Mouse (Mus musculus) erythroblast, embryonic 14.5 days (primary cell): ENCODE results near the gene Tm6sf2. TPM values are rescaled to one million over a fixed set of nuclear protein-coding genes. Genes with fewer than 3 reads are reported as not detected.
"Not testable (repeated sequence)": the region's sequence is repeated elsewhere in the genome, so short reads cannot be mapped to it uniquely, and the experiment has no call there.

Experiments
- H3K27me3 ChIP-seq: 2 replicates; pipeline ENCODE4 v1.6.1; 2012; ENCODE audit warnings: inconsistent platforms; ENCODE audit not compliant: control insufficient read depth
- H3K36me3 ChIP-seq: 2 replicates; pipeline ENCODE4 v1.6.1; 2012; ENCODE audit warnings: mild to moderate bottlenecking, inconsistent platforms; ENCODE audit not compliant: control insufficient read depth
- H3K4me1 ChIP-seq: 2 replicates; pipeline ENCODE4 v1.6.1; 2012; ENCODE audit warnings: inconsistent platforms; ENCODE audit not compliant: control insufficient read depth
- H3K4me3 ChIP-seq: replicated peaks from 2 replicates; pipeline ENCODE3; 2012; ENCODE audit warnings: moderate library complexity, mild to moderate bottlenecking, inconsistent platforms
- H3K9me3 ChIP-seq: 2 replicates; pipeline ENCODE4 v1.6.1; 2012; ENCODE audit warnings: low read length, inconsistent platforms, mixed read lengths; ENCODE audit not compliant: control insufficient read depth
- GATA1 ChIP-seq: IDR thresholded peaks from 2 replicates; pipeline ENCODE4 v1.6.1; 2012; ENCODE audit warnings: low read length, inconsistent platforms, mixed read lengths
- TAL1 ChIP-seq: IDR thresholded peaks from 3 replicates; pipeline ENCODE4 v1.6.1; 2012; ENCODE audit warnings: low read length, inconsistent platforms, mixed read lengths
- polyA plus RNA-seq: library from polyadenylated mRNA; stranded (reverse); fragments of >175 nt; gene quantifications from 2 replicates; pipeline ENCODE4 v1.2.3, GENCODE M21; 2012

Gene Tm6sf2
- polyA plus RNA-seq, result 0.03 TPM in 1 of 2 replicates, not detected in the other

- Histone ChIP-seq H3K27me3 (0 out of 2 replicates have a peak, but pooled peaks cover 2% of the 10 kb centered on the region), H3K9me3 (no peaks in the 10 kb centered on the region), H3K4me1 (peaks cover 13% of the 10 kb centered on the region), H3K4me3 (peak within 1 kb of the TSS; percentile 39), H3K36me3 (peaks cover 45% of the 10 kb centered on the region)
- TF ChIP-seq GATA1, result no peak
Measured at GRCm38 (mm10) chr8:70072441-70073069, at the start of gene Tm6sf2. Tm6sf2 (plus strand) TSS chr8:70072924.

GRCm38 (mm10) chr8:70023596-70023995 lies 49.1 kb upstream of the Tm6sf2 start:
- Histone ChIP-seq H3K36me3 (peaks cover 100% of the 10 kb centered on the region), H3K9me3 (no peaks in the 10 kb centered on the region), H3K4me3 (no peak overlapping the region), H3K27me3 (no peaks in the 10 kb centered on the region), H3K4me1 (peaks cover 9% of the 10 kb centered on the region)
- TF ChIP-seq GATA1 (no peak), TAL1 (no peak)

- H3K36me3 ChIP-seq, result peaks cover 100% of the 10 kb centered on the region
- H3K9me3 ChIP-seq, result no peaks in the 10 kb centered on the region
- no peaks in the 10 kb centered on the region for H3K27me3 ChIP-seq
- H3K4me3 ChIP-seq, result no peak overlapping the region
- TF ChIP-seq TAL1, result no peak
- no peak for TF ChIP-seq GATA1
- peaks cover 9% of the 10 kb centered on the region for H3K4me1 ChIP-seq
Measured at GRCm38 (mm10) chr8:70026151-70026550, 46.6 kb upstream of the Tm6sf2 start.

GRCm38 (mm10) chr8:70030255-70030654 lies 42.5 kb upstream of the Tm6sf2 start:
- H3K4me3 ChIP-seq, result no peak overlapping the region
- H3K9me3 ChIP-seq, result no peaks in the 10 kb centered on the region
- TF ChIP-seq GATA1 (no peak), TAL1 (no peak)
- H3K36me3 ChIP-seq, result peaks cover 83% of the 10 kb centered on the region
- H3K27me3 ChIP-seq, result no peaks in the 10 kb centered on the region
- H3K4me1 ChIP-seq, result peaks cover 12% of the 10 kb centered on the region

- H3K9me3 ChIP-seq, result no peaks in the 10 kb centered on the region
- no peak overlapping the region for H3K4me3 ChIP-seq
- peaks cover 45% of the 10 kb centered on the region for H3K4me1 ChIP-seq
- no peaks in the 10 kb centered on the region for H3K27me3 ChIP-seq
- no peak for TF ChIP-seq GATA1
- no peak for TF ChIP-seq TAL1
- peaks cover 51% of the 10 kb centered on the region for H3K36me3 ChIP-seq
Measured at GRCm38 (mm10) chr8:70037994-70038393, 34.7 kb upstream of the Tm6sf2 start.

- Histone ChIP-seq H3K4me1 (peaks cover 58% of the 10 kb centered on the region), H3K36me3 (peaks cover 30% of the 10 kb centered on the region), H3K4me3 (peak overlapping the region; percentile 80), H3K9me3 (no peaks in the 10 kb centered on the region), H3K27me3 (no peaks in the 10 kb centered on the region)
- TF ChIP-seq GATA1 (no peak), TAL1 (no peak)
Measured at GRCm38 (mm10) chr8:70041885-70042546, 30.7 kb upstream of the Tm6sf2 start.

GRCm38 (mm10) chr8:70042583-70043455 lies 29.9 kb upstream of the Tm6sf2 start, which contains the start of the genes Mau2 and Sugp1:
Mau2 (minus strand) TSS chr8:70042734.
Sugp1 (plus strand) TSS chr8:70042813.
- peaks cover 24% of the 10 kb centered on the region for H3K36me3 ChIP-seq
- H3K4me3 ChIP-seq, result peak within 1 kb of the TSS; percentile 80
- no peaks in the 10 kb centered on the region for H3K9me3 ChIP-seq
- no peaks in the 10 kb centered on the region for H3K27me3 ChIP-seq
- TF ChIP-seq GATA1, result no peak
- no peak for TF ChIP-seq TAL1
- H3K4me1 ChIP-seq, result peaks cover 55% of the 10 kb centered on the region

- Histone ChIP-seq H3K36me3 (peaks cover 27% of the 10 kb centered on the region), H3K27me3 (no peaks in the 10 kb centered on the region), H3K9me3 (no peaks in the 10 kb centered on the region), H3K4me1 (peaks cover 47% of the 10 kb centered on the region), H3K4me3 (peak overlapping the region; percentile 80)
- no peak for TF ChIP-seq TAL1
- no peak for TF ChIP-seq GATA1
Measured at GRCm38 (mm10) chr8:70043996-70044395, 28.7 kb upstream of the Tm6sf2 start.

- Histone ChIP-seq H3K4me1 (peaks cover 2% of the 10 kb centered on the region), H3K27me3 (no peaks in the 10 kb centered on the region), H3K4me3 (no peak overlapping the region), H3K36me3 (peaks cover 62% of the 10 kb centered on the region), H3K9me3 (no peaks in the 10 kb centered on the region)
- TF ChIP-seq GATA1, result no peak
Measured at GRCm38 (mm10) chr8:70049662-70050061, 23.1 kb upstream of the Tm6sf2 start.

- H3K4me1 ChIP-seq, H3K9me3 ChIP-seq, H3K27me3 ChIP-seq, H3K4me3 ChIP-seq: not testable (repeated sequence)
- H3K36me3 ChIP-seq, result peaks cover 68% of the 10 kb centered on the region
Measured at GRCm38 (mm10) chr8:70050434-70050833, 22.3 kb upstream of the Tm6sf2 start.
